Mouse (Mus musculus) retina, postnatal 1 day (tissue): ENCODE measurements at regions not wholly inside any gene's neighbourhood (a gene's known extent, or its start where the extent isn't known, plus 50 kb on each side); places are given as distances from the start of the nearest gene placed in this dataset.

Source experiments
- DNase-seq: peaks from one replicate; pipeline ENCODE4 v3.0.0-alpha.2; 2012

DNA sequence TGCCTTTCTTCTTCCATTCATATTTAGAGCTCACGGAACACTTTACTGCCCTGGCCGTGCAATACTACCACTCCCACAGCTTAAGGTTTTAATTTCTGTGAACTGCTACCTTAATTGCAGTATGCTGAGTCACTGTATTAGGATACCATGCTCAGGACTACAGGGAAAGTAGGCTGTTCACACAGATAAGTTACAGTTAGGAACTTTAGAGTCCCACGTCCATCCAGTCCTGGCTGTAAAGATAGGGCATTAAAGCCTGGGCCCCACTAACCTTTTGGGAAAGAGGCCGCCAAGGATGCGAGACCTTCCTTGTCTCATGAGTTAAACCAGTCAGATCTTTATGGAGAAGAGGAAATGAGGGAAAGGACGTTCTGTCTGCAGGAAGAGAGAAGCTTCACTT, 574.6 kb downstream of the Stpg2 start:
- no peak for DNase-seq

DNA sequence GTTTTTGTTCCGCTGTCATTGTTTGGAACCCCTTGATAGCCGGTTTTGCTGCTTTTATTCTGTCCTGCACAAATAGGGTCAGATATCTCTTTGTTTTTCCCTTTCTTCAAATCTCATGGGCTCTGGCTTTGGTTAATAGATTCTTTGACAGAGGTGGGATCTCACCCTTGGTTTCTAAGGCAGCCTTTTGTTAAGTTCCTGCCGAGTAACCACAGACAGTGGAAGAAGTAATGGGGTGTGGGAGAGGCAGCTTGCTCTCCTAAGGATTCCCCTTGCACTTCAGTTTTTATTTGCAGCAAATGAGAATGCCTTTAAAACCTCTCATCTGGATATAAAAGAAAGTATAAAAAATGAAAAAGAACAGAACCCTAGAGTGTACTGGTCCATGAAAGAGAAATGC, 577.9 kb downstream of the Stpg2 start:
- no peak for DNase-seq

DNA sequence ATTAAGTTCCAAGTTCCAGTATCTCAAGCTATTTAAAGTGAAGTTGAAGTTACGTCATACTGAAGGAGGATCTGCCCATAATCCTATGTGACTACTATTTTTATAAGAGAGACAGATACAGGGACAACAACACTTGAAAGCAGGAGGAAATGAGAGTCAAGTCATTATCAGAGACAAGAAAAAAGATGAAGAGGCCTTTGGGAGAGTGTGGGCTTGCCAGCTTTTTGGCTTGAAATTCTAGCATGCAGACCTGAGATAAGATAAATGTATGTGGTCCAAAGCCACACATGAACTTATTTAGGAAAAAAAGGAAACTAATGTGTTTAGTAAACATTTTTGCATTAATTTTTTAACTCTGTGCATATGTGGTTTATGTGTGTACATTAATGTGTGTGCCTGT, 581.0 kb downstream of the Stpg2 start:
- DNase-seq: no peak

DNA sequence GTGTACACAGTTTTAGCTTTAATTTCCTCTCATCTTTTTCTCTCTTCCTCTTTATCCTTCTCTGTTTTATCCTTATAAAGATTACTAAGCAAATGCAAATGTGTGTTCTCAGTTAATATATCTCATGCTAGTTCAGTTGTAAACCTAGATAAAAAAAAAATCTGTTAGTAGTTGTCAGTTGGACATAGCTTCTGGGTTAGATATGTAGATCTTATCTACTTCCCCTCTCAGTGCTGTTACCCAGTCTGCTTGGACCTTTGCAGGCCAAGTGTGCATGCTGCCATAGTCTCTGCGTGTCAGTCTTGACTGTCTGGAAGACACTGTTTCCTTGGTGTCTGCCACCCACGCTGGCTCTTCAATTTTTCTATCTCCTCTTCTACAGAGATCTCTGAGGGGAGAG, 583.4 kb downstream of the Stpg2 start:
- no peak for DNase-seq

DNA sequence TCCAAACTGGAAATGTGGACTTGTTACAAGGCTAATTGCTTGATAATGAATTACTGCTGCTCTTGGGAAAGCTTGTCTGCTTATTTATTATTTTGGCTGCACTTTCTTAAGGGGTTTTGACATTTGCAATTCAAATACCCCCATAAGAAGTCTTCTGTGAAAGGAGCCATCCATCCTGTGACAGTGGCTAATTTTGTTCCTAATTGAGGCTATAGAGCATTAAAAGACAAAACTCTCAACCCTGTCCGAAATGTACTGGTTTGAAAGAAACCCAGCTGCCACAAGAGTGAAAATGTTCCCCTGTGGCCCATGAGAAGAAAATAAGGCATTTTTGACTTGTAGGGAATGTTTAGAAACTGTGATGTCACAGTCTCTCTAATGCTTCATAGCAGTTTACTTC, 591.2 kb downstream of the Stpg2 start:
- DNase-seq: no peak

DNA sequence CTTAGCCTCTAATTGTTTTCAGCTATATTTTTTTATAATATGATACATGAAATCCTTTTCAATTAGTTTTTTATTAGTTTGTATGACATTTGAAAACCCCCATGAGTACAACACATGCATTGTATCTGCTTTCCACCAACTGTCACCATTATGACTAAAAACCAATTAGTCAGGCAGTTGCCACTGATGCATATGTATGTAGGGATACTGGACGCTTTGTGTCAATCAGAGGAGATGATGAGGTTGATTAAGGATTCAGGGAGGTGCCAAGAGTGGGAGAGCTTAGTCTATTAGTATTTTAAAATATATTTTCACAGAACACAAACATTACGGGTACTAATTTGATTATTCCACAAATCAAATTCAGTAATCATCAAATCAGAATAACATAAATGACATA, 593.6 kb downstream of the Stpg2 start:
- DNase-seq: no peak

DNA sequence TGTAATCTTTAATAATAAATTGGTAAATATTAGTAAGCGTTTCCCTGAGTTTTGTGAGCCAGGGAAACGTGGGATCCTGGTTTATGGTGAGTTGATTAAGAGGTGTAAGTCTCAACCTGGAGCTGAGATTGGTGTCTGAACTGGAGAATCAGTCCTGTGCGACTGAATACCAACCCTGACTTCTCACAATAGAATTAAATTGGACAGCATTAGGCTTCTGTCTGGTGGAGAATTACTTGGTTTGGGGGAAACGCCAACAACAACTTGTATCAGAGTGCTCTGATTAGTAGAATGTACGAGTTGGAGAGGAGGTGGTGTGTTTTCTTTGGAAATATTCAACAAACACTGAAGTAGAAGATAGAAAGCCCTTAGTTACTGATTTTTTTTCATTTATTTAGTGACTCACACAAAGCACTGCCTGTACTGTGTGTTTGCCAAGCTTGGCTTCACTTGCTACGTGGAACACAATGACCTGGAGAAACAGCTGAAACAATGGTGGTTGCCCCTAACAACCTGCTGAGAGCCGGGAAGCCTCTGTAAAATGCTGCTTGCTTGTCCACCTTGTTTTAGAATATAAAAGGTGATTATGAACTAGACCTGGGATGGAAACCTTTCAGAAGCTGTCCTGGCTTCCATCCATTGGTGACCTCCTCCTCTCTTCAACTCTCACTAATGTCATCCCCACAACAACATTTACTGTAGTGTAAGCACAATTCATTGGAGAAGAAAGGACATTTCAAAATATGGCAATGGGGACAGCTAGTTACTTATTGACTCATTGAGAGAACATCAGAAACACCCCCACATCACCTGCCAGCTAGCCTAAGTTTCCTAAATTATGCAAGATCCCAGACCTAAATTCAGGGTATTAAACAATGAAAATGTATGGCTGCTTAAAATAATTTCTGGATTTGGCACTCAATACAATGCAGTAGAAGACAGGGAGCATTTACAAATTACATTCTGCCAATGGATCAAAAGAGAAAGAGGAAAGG, 597.5 kb downstream of the Stpg2 start:
- peak; percentile 51 for DNase-seq

DNA sequence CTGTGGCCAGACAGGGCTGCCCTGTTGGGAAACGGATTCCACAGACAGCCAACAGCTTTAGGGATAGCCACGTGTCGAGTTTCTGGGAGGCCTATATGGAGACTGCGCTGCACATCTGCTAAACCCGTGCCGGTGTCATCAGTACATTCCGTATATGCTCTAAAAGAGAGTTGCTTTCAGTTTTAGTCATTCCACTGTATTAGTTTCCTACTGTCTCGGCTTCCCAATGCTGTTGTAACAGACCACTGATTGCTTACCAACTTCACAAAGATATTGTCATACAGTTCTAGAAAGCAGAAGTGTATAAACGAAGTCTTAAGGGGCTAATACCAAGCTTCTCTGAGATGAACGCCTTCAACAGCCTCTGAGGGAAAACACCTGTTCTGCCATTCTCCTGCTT, 622.5 kb downstream of the Stpg2 start:
- no peak for DNase-seq

DNA sequence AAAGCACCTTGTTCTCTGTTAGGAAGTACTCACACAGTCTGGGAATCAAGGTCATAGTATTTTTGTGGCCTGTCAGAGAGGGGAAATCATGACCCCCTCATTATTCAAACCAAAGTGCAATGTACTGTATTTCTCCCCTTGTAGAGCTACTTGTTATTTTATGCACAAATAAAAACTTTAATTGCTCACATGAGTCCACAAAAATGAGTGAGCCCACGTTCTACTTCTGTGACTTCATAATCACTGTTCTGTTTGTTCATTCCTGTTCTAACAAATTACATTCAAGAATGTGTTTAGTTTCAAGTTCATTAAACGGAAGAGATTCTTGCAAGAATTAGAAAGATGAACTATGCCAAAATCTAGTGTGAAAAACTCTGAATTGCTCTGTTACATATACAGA, 623.1 kb downstream of the Stpg2 start:
- DNase-seq: no peak

DNA sequence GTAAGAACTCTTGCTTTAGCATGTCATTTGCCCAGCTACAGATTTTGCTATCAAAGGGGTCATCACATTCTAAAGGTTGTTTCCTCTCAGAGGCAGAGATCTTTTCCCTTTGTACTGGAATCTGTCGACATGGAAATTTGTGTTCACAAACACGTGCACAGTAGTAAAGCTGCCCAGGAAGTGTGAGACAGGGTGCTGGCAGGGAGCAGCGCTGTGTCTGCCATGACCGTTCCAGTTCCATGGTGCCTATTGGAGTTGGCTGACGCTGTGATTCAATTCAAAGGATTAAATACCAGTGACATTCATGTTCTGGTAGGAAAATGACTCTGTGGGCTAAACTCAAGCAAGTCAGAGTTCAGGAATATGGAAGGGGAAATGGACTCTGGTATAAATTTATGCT, 627.1 kb downstream of the Stpg2 start:
- DNase-seq: no peak

DNA sequence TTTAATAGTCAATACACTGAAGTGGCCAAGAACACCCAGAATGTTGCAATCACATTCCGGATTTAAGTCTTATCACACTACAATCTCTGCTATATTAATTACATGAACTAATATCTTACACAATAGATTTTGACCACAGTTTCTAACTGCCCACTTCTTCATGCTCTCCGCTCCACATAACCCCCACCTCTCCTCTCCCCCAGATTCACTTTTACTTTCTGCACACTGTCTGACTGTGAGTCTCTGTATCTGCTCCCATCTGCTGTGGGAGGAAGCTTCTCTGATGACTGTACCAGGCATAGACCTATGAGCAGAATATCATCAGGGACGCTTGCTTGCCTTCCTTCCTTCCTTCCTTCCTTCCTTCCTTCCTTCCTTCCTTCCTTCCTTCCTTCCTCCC, 636.5 kb downstream of the Stpg2 start:
- DNase-seq: no peak

DNA sequence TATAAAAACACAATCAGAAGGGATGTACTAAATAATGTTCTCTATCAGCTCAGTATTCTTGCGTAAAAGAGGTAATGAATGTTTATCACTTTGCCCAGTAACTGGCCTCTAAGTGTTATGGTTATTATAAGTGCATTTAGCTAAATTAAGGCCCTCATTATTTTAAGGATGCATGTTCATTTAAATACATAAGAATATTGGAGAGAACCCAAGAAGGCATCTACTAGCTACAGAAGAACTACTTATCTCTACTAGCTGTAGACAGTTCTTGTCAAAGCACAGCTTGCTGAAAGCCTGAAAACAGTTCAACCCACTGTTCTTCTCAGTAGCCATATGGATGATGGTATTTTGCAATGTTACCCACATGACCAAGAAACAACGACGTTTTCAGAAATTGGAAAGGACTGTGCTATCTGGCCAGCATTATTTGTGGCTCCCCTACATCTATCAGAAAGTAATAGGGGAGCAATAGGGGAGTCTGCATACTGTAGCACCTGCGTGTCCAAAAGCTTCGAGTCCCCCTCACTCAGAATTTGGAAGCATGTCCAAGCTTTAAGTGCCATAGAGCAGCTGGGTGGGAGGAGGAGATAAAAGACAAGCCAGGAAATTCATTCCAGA, 637.6 kb downstream of the Stpg2 start:
- DNase-seq: no peak

DNA sequence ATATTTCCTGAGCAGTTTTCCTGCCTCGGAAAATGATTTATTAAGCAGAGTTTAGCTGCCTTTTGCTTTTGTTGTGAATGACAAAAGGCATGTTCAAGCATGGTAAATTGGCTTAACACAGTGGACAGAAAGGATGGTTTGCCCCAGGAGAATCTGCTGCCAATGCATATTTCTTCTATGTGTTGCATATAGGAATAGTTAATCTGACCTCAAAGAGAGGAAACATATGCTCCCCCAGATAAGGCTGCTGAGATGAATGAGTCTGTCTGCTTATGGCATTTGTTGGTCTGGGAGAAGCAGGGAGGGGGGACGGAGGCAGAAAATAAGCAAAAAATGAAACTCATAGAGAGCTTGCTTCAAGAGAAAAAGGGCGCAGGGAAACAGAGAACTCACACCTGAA, 638.9 kb downstream of the Stpg2 start:
- DNase-seq: no peak

DNA sequence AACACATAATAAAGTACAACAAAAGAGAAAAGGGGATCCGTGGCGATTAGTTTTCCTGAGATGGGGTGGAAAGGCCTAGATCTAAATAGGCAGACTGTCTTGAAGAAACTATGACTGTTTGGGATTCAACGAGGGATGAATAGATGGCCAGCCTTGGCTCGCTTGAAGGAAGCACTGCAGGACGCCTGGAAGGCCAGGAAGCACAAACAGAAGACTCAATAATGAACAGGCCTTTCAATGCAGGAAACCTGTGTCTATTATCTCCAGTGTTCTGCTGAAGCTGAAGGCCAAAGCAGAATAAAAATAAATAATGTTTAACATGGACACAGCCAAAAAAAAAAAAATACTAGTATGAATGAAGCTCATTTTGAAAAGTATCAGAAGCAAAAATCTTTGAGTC, 642.3 kb downstream of the Stpg2 start:
- DNase-seq: no peak

DNA sequence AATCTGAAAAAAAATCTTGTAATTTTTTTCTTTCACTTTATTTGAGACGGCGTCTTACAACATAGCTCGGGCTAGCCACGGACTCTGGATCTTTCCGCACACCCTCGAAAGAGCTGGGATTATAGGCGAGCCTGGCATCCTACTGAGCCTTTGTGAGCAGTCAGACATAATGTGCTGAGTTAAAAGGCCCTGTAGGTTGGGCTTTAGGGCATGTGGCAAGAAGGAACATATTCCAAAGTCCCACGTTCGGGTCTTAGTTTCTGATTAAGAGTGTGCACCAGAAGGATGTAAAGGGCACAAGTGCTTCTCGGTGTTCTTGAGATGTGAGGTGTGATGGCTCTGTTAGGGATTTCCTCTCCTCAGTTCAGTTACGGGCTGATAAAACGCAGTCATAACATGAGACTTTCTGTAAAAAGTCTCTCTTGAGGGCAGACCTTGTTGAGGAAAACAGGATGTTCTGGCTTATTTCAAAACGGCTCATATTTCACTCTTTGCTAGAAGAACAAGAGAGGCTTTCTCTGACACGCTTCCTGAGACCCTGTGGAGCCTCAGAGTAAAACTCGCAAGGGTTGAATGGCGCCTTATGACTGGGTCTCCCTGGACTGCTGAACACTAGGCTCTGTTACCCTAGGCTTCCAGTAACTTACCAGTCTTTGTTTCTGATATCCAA, 654.6 kb downstream of the Stpg2 start:
- peak; percentile 27 for DNase-seq

DNA sequence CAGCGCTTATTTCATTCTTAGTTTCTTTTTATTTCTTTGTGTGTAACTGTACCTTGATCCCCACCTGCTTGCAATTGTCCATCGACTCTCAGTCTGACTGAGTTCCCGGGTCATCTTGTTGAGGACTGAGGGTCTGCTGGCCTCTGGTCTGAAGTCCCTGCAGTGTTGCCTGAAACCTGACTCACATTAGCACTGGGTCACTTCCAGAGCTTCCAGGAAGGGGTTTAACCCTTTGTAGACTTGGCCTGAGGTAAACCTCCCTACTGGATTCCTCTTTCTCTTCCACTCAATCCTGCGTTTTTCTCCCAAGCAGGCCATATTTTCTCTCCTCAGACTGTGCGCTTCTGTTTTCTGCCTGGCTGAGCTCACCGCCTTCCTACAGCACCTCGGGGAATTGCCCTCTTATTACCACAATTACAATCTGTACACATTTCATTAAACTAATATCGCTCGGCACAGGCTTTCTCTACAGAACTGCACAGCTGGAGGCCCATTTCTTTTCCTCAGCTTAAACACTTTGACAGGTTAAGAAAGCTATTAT, 655.4 kb downstream of the Stpg2 start:
- peak; percentile 68 for DNase-seq

DNA sequence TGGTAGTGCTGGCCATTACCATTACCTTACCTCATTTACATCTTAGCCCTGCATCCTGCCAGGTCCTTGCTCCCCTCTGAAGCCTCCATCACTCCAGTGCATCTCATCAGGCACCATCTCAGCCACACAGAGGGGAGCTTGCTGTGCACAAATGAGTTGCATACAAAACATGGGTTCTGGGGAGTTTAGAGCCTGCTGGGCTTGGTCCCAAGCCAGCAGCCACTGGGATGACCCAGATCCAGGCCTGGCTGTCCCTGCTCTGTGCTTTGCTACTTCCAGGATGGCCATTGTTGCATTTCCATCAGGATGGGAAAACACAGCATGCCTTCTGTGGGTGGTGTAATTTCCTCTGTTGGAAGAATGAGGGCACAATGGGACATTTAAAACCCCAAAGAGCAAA, 660.8 kb downstream of the Stpg2 start:
- DNase-seq: peak; percentile 79

DNA sequence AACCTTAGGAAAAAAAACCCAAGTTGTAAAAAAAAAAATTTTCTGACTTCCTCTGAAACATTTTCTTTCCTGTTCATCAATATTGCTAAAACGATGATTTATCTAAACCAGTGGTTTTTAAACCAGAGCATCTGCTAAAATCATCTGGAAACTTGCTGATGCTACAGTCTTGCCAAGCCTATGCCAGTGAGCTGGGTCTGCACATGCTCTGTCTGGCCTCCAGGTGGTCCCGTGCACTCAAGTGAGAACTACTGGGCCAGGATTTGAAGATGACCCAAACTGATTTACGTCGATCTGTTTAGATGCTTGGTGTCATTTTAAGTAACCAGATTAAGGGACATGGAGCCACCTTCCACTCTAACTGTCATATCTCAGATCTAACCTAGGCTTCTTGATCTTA, 661.5 kb downstream of the Stpg2 start:
- DNase-seq: peak; percentile 40

DNA sequence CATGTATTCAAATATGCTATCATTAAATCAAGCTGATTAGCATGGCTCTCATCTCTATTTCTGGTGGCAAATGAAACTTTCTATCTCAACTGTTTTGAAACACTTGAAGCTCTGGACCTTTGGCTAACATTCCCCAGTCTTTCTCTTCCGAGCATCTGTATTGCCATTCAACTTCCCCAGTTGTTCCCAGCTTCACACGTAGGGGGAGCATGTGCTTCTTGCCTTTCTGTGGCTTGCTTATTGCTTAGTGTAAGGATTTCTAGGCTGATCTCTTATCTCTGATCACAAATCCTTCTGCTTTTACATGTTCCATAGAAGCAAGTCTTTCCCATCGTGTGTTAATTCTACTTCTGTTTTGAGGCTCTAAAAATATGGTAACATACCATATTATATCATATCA, 662.0 kb downstream of the Stpg2 start:
- DNase-seq: no peak

DNA sequence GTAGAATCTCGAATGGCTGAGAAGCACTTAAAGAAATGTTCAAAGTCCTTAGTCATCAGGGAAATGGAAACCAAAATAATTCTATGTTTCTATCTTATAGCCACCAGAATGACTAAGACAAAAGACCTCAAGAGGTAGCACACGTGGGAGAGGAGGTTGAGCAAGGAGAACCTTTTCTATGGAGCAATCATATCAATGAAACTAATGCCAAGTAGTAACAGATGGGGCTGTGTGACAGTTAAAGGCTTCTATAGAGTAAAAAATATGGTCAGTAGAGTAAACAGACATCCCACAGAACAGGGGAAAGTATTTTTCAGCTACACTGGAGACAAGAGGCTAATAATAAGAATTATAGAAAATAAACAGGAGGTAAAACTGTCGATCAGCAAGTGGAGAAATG, 664.3 kb downstream of the Stpg2 start:
- DNase-seq: no peak

DNA sequence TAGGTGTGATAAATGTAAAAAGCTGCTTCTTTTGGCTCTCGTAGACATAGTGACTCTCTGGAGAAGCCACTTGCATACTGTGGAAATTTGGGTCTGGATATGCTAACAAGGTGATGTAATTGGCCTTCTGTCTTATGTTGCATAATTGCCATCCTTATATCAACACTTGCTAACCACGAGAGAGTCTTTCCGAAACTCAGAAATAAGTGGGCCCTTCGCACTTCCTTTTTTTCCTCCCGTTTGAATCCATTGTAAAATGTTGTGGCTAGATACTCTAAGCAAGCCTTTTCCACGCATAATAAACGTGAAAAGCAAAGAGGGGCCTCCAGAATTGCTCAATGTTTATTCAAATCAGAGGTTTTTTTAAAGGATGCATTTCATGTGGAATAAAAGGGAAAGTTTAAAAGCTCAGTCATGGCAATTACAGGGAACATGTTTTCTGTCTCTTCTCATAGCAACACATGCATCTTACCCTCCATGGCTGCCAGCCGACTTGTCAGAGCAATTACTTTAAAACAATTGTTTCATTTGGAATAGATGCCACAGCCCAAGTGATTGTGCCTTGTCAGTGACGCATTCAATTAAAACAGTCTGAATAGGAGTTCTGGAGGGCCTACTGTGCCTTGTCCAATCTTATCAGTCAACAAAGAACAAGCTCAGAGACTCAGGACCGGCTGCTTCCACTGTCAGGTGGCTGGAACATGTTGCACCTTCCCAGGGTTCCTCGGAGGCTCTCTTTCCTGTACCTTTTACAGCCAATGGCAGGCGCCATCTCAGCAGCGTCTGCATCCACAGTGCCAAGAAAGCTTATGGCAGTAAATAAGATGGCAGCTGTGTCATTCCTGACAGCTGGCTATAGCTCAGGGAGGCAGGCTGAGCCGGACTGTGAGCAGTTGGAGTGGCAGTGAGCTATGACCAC, 680.7 kb downstream of the Stpg2 start:
- peak; percentile 91 for DNase-seq

DNA sequence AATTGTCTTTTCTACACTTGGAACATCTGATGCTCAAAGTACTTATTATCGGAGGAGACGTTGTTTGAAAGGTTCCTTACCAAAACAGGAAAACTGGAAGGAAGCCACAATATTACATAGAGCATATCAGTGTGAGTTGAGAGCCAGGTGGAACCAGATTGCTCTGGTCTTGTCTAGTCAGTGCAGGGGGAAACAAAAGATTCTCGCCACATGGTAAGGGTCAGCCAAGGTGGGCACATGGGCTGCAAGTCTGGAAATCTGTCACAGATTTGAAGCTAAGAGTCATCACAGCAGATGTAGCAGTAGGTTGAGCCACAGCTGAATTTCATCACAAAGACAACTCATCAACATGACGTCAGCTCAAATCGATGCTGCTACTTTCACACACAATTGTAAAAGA, 681.8 kb downstream of the Stpg2 start:
- DNase-seq: peak; percentile 23

DNA sequence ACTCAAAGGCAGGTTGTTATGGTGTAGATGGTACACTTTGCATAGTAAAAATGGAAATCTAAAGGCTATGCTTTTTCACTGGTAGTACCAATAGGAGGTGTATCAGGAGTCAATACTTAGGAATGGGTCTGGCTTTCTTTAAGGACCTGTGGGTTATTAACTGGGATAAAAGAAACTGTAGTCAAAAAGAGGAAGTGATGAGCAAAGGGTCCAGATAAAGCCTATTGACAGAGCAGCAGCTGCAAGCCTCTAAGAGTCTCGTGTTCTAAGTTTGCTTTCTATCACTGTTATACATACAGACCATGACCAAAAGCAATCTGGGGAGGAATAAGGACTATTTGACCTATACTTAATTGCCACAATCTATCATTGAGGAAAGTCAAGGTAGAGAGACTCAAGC, 683.0 kb downstream of the Stpg2 start:
- DNase-seq: no peak
